Mouse (Mus musculus): ENCODE measurements around the gene Prss53. TPM values are rescaled to one million over a fixed set of nuclear protein-coding genes. Genes with fewer than 3 reads are reported as not detected.

Gene Prss53
- polyA plus RNA-seq, 1 experiment from 2014 or later = 0.98 TPM

Other genes with a start within 250 kb of the Prss53 start
- gene Bcl7c, start 182.0 kb downstream of the Prss53 start, polyA plus RNA-seq (2016; fragmentation: Nextera tagmentation; extraction: Ambion mirVana) = 71.1 and 74.7 TPM in 2 replicates
- gene Ctf1, start 178.2 kb downstream of the Prss53 start, polyA plus RNA-seq (2016; fragmentation: Nextera tagmentation; extraction: Ambion mirVana) = 5.8 TPM in 2 replicates
- 0.22 and 0.28 TPM in 2 replicates for gene Ctf2, start 158.8 kb downstream of the Prss53 start, polyA plus RNA-seq (2016; fragmentation: Nextera tagmentation; extraction: Ambion mirVana)
- 10.2 and 13.0 TPM in 2 replicates for gene Fbxl19, start 146.4 kb downstream of the Prss53 start, polyA plus RNA-seq (2016; fragmentation: Nextera tagmentation; extraction: Ambion mirVana)
- gene Orai3, start 121.2 kb downstream of the Prss53 start, polyA plus RNA-seq (2016; fragmentation: Nextera tagmentation; extraction: Ambion mirVana) = 7.9 and 9.9 TPM in 2 replicates
- 20.3 and 22.5 TPM in 2 replicates for gene Setd1a, start 114.3 kb downstream of the Prss53 start, polyA plus RNA-seq (2016; fragmentation: Nextera tagmentation; extraction: Ambion mirVana)
- gene Gm49388, start 105.4 kb downstream of the Prss53 start, polyA plus RNA-seq (2016; fragmentation: Nextera tagmentation; extraction: Ambion mirVana) = not detected in 2 replicates
- 7.8 and 9.0 TPM in 2 replicates for gene Hsd3b7, start 90.4 kb downstream of the Prss53 start, polyA plus RNA-seq (2016; fragmentation: Nextera tagmentation; extraction: Ambion mirVana)
- 19.2 and 19.3 TPM in 2 replicates for gene Stx4a, start 66.7 kb downstream of the Prss53 start, polyA plus RNA-seq (2016; fragmentation: Nextera tagmentation; extraction: Ambion mirVana)
- gene Stx1b, start 66.4 kb downstream of the Prss53 start, polyA plus RNA-seq (2016; fragmentation: Nextera tagmentation; extraction: Ambion mirVana) = 19.0 and 19.2 TPM in 2 replicates
- gene Zfp646, start 14.7 kb downstream of the Prss53 start, polyA plus RNA-seq (2016; fragmentation: Nextera tagmentation; extraction: Ambion mirVana) = 18.1 and 19.5 TPM in 2 replicates
- gene Zfp668, start 14.1 kb downstream of the Prss53 start, polyA plus RNA-seq (2016; fragmentation: Nextera tagmentation; extraction: Ambion mirVana) = 34.7 and 38.9 TPM in 2 replicates
- gene Gm21974, start 4.5 kb upstream of the Prss53 start, polyA plus RNA-seq (2016; fragmentation: Nextera tagmentation; extraction: Ambion mirVana) = not detected in 2 replicates
- gene Vkorc1, start 4.6 kb upstream of the Prss53 start, polyA plus RNA-seq (2016; fragmentation: Nextera tagmentation; extraction: Ambion mirVana) = 55.2 and 57.5 TPM in 2 replicates
- gene Bckdk, start 13.1 kb upstream of the Prss53 start, polyA plus RNA-seq (2016; fragmentation: Nextera tagmentation; extraction: Ambion mirVana) = 74.1 and 79.1 TPM in 2 replicates
- gene Kat8, start 21.5 kb upstream of the Prss53 start, polyA plus RNA-seq (2016; fragmentation: Nextera tagmentation; extraction: Ambion mirVana) = 50.9 and 51.0 TPM in 2 replicates
- gene Prss8, start 39.1 kb upstream of the Prss53 start, polyA plus RNA-seq (2016; fragmentation: Nextera tagmentation; extraction: Ambion mirVana) = 0.58 and 1.1 TPM in 2 replicates
- 9.2 and 12.2 TPM in 2 replicates for gene Prss36, start 55.8 kb upstream of the Prss53 start, polyA plus RNA-seq (2016; fragmentation: Nextera tagmentation; extraction: Ambion mirVana)
- gene Fus, start 76.5 kb upstream of the Prss53 start, polyA plus RNA-seq (2016; fragmentation: Nextera tagmentation; extraction: Ambion mirVana) = 481 and 511 TPM in 2 replicates
- 6.5 and 6.9 TPM in 2 replicates for gene Pycard, start 102.9 kb upstream of the Prss53 start, polyA plus RNA-seq (2016; fragmentation: Nextera tagmentation; extraction: Ambion mirVana)
- gene Trim72, start 113.0 kb upstream of the Prss53 start, polyA plus RNA-seq (2016; fragmentation: Nextera tagmentation; extraction: Ambion mirVana) = 0.23 TPM in 1 of 2 replicates, not detected in the other
- 0.91 and 1.1 TPM in 2 replicates for gene Itgam, start 171.7 kb upstream of the Prss53 start, polyA plus RNA-seq (2016; fragmentation: Nextera tagmentation; extraction: Ambion mirVana)
- gene Gm49368, start 171.7 kb upstream of the Prss53 start, polyA plus RNA-seq (2016; fragmentation: Nextera tagmentation; extraction: Ambion mirVana) = not detected in 2 replicates
- not detected in 2 replicates for gene Itgax, start 238.6 kb upstream of the Prss53 start, polyA plus RNA-seq (2016; fragmentation: Nextera tagmentation; extraction: Ambion mirVana)

All from neural tube, embryonic 12.5 days (tissue).